Mouse (Mus musculus) MEL (cell line): ENCODE measurements around the gene Slc47a1. TPM values are rescaled to one million over a fixed set of nuclear protein-coding genes. Genes with fewer than 3 reads are reported as not detected.

ENCODE experiments used
- DNase-seq: peaks from one replicate; pipeline ENCODE4 v3.0.0; 2011; ENCODE audit warnings: low read depth, low spot score
- H3K27ac ChIP-seq: 2 replicates; pipeline ENCODE4 v1.5.1; 2012; ENCODE audit warnings: low read depth, mild to moderate bottlenecking, control low read depth, low read length, moderate library complexity; ENCODE audit not compliant: control insufficient read depth
- H3K27me3 ChIP-seq, 2 experiments: fragments of 150-350 bp in 1 of 2; sonication (generic) in 1 of 2; 2 replicates each; pipeline ENCODE4 v1.6.1; 2012; ENCODE audit warnings: low read length in 2 of 2, mild to moderate bottlenecking in 2 of 2, improper control_type of control experiment in 1 of 2, moderate library complexity in 1 of 2; ENCODE audit not compliant: insufficient read depth in 2 of 2, control insufficient read depth in 1 of 2
- H3K36me3 ChIP-seq, 2 experiments: 2 replicates each; pipeline ENCODE4 v1.6.1; 2012 to 2014; ENCODE audit warnings: low read length in 2 of 2, improper control_type of control experiment in 1 of 2, inconsistent platforms in 1 of 2, mild to moderate bottlenecking in 1 of 2; ENCODE audit not compliant: insufficient read depth in 2 of 2, control insufficient read depth in 1 of 2
- H3K4me1 ChIP-seq, 2 experiments: fragments of 150-350 bp in 1 of 2; sonication (generic) in 1 of 2; 2 replicates each; pipeline ENCODE4 v1.6.1; 2012; ENCODE audit warnings: low read length in 2 of 2, improper control_type of control experiment in 1 of 2, mild to moderate bottlenecking in 1 of 2; ENCODE audit not compliant: insufficient read depth in 2 of 2, control insufficient read depth in 1 of 2
- H3K4me3 ChIP-seq, 2 experiments: fragments of 150-350 bp in 1 of 2; sonication (generic) in 1 of 2; 2 replicates each; pipeline ENCODE4 v1.5.1; 2012; ENCODE audit warnings: low read depth in 2 of 2, low read length in 2 of 2, mild to moderate bottlenecking in 2 of 2, moderate library complexity in 2 of 2, control low read depth in 1 of 2, improper control_type of control experiment in 1 of 2; ENCODE audit not compliant: control insufficient read depth in 1 of 2, insufficient read depth in 1 of 2
- H3K79me2 ChIP-seq: 2 replicates; pipeline ENCODE4 v1.6.1; 2012; ENCODE audit warnings: mild to moderate bottlenecking, low read length, moderate library complexity; ENCODE audit not compliant: control insufficient read depth, poor library complexity, insufficient read depth
- H3K9ac ChIP-seq: 2 replicates; pipeline ENCODE4 v1.6.1; 2012; ENCODE audit warnings: low read depth, mild to moderate bottlenecking, control low read depth, low read length, moderate library complexity; ENCODE audit not compliant: control insufficient read depth, poor library complexity, severe bottlenecking
- H3K9me3 ChIP-seq: fragments of 150-350 bp; sonication (generic); replicated peaks from 2 replicates; pipeline ENCODE4 v1.6.1; 2012; ENCODE audit warnings: mild to moderate bottlenecking, low read length, improper control_type of control experiment, moderate library complexity; ENCODE audit not compliant: insufficient read depth
- CHD2 ChIP-seq: IDR thresholded peaks from 2 replicates; pipeline ENCODE4 v1.6.1; 2011; ENCODE audit warnings: low read length, improper control_type of control experiment
- CTCF ChIP-seq, 3 experiments: IDR thresholded peaks in 2 of 3; conservative IDR thresholded peaks in 1 of 3; 2 replicates each; pipeline ENCODE4 v1.5.1; 2011 to 2012; ENCODE audit warnings: low read length in 3 of 3, low read depth in 2 of 3, mild to moderate bottlenecking in 2 of 3, improper control_type of control experiment in 1 of 3, inconsistent platforms in 1 of 3, mixed read lengths in 1 of 3, moderate library complexity in 1 of 3; ENCODE audit not compliant: control insufficient read depth in 1 of 3, insufficient read depth in 1 of 3, poor library complexity in 1 of 3, severe bottlenecking in 1 of 3
- ETS1 ChIP-seq: IDR thresholded peaks from 2 replicates; pipeline ENCODE4 v1.6.1; 2012; ENCODE audit warnings: low read depth, mild to moderate bottlenecking, inconsistent platforms, low read length, improper control_type of control experiment, moderate library complexity
- GABPA ChIP-seq: IDR thresholded peaks from 2 replicates; pipeline ENCODE4 v1.6.1; 2012; ENCODE audit warnings: low read depth, mild to moderate bottlenecking, inconsistent platforms, low read length, improper control_type of control experiment, moderate library complexity
- KAT2A ChIP-seq: conservative IDR thresholded peaks from 2 replicates; pipeline ENCODE4 v1.6.1; 2012; ENCODE audit warnings: low read depth, low read length, improper control_type of control experiment, inconsistent platforms
- MAFK ChIP-seq: IDR thresholded peaks from 2 replicates; pipeline ENCODE4 v1.6.1; 2011; ENCODE audit warnings: low read depth, mild to moderate bottlenecking, low read length, improper control_type of control experiment, borderline replicate concordance
- MAX ChIP-seq: IDR thresholded peaks from 2 replicates; pipeline ENCODE4 v1.6.1; 2011; ENCODE audit warnings: low read length, improper control_type of control experiment
- MAZ ChIP-seq: IDR thresholded peaks from 2 replicates; pipeline ENCODE4 v1.6.1; 2012; ENCODE audit warnings: low read depth, mild to moderate bottlenecking, inconsistent platforms, low read length, improper control_type of control experiment
- MEF2A ChIP-seq: IDR thresholded peaks from 2 replicates; pipeline ENCODE4 v1.6.1; 2014; ENCODE audit warnings: low read depth, mild to moderate bottlenecking, inconsistent platforms, low read length, improper control_type of control experiment; ENCODE audit not compliant: poor library complexity, insufficient replicate concordance, severe bottlenecking; ENCODE audit errors: extremely low read depth
- MYB ChIP-seq: IDR thresholded peaks from 2 replicates; pipeline ENCODE4 v1.6.1; 2011; ENCODE audit warnings: mild to moderate bottlenecking, low read depth, low read length, improper control_type of control experiment
- MYC ChIP-seq: IDR thresholded peaks from 2 replicates; pipeline ENCODE4 v1.6.1; 2011; ENCODE audit warnings: low read depth, mild to moderate bottlenecking, low read length, improper control_type of control experiment, moderate library complexity
- POLR2A ChIP-seq, 2 experiments: IDR thresholded peaks; 2 replicates each; pipeline ENCODE4 v1.6.1; 2011 to 2012; ENCODE audit warnings: low read length in 2 of 2, mild to moderate bottlenecking in 2 of 2, control low read depth in 1 of 2, improper control_type of control experiment in 1 of 2, low read depth in 1 of 2, moderate library complexity in 1 of 2; ENCODE audit not compliant: control insufficient read depth in 1 of 2, insufficient read depth in 1 of 2, poor library complexity in 1 of 2
- POLR2AphosphoS2 ChIP-seq: IDR thresholded peaks from 2 replicates; pipeline ENCODE4 v1.6.1; 2011; ENCODE audit warnings: low read length, improper control_type of control experiment
- SMC3 ChIP-seq: IDR thresholded peaks from 2 replicates; pipeline ENCODE4 v1.6.1; 2011; ENCODE audit warnings: low read depth, low read length, improper control_type of control experiment
- TBP ChIP-seq: IDR thresholded peaks from 2 replicates; pipeline ENCODE4 v1.8.0; 2011; ENCODE audit warnings: low read depth, low read length, improper control_type of control experiment
- polyA plus RNA-seq, 2 experiments: library from polyadenylated mRNA; stranded (reverse) in 1 of 2; unstranded in 1 of 2; fragments of >175 nt in 1 of 2; fragments of >200 nt in 1 of 2; gene quantifications; 2 replicates each; pipeline versions ENCODE4 v1.2.1 to v1.2.4; 2012; ENCODE audit warnings: low replicate concordance in 2 of 2, low read depth in 1 of 2; ENCODE audit not compliant: insufficient read length in 2 of 2, insufficient read depth in 1 of 2, missing spikeins in 1 of 2
- total RNA-seq: library from RNA; depleted of rRNA; stranded (reverse); fragments of 300-350 nt; gene quantifications from 2 replicates; pipeline ENCODE4 v1.2.3, GENCODE M21; 2012

Slc47a1 gene
- total and polyA plus RNA-seq, 3 experiments: 0.04 TPM; not detected in 2

- H3K36me3 ChIP-seq: peaks cover 0 to 6% of the 10 kb centered on the region in 2 experiments; a peak in 1 of 4 replicates
- no peaks in the 10 kb centered on the region for H3K79me2 ChIP-seq
- H3K9me3 ChIP-seq: no peaks in the 10 kb centered on the region
- H3K27me3 ChIP-seq: peaks cover 0 to 2% of the 10 kb centered on the region in 2 experiments; a peak in 2 of 4 replicates
- H3K27ac ChIP-seq: no peak overlapping the region
- no peak overlapping the region for H3K4me3 ChIP-seq
- H3K9ac ChIP-seq: no peak overlapping the region
- peaks cover 0 to 7% of the 10 kb centered on the region in 2 experiments; a peak in 2 of 4 replicates for H3K4me1 ChIP-seq
- no peak for DNase-seq
- peak; percentile 66; the same call in 1 of the 2 replicates for TF ChIP-seq MAFK
- no peak for TF ChIP-seq MAZ
Measured at GRCm38 (mm10) chr11:61401794-61402193, 23.6 kb upstream of the Slc47a1 start.

- Histone ChIP-seq H3K36me3 (peaks cover 0 to 1% of the 10 kb centered on the region in 2 experiments; a peak in 1 of 4 replicates), H3K79me2 (no peaks in the 10 kb centered on the region), H3K4me3 (no peak overlapping the region), H3K4me1 (peaks cover 0 to 5% of the 10 kb centered on the region in 2 experiments; a peak in 2 of 4 replicates), H3K9ac (no peak overlapping the region), H3K9me3 (no peaks in the 10 kb centered on the region), H3K27me3 (peaks cover 0 to 2% of the 10 kb centered on the region in 2 experiments; a peak in 2 of 4 replicates), H3K27ac (no peak overlapping the region)
- no peak for DNase-seq
- TF ChIP-seq CTCF (IDR thresholded peaks at IDR 0.05 in 2 of 3, conservative IDR thresholded peaks at IDR 0.05 in 1 of 3; ENCODE audit: control insufficient read depth in 1 of 3, insufficient read depth in 1 of 3, low read depth in 2 of 3, low read length in 3 of 3, poor library complexity in 1 of 3, severe bottlenecking in 1 of 3): no peak
- TF ChIP-seq KAT2A: no peak
- no peak for TF ChIP-seq ETS1
- no peak for TF ChIP-seq POLR2AphosphoS2
- TF ChIP-seq MYC: no peak
- TF ChIP-seq MYB: no peak
- TF ChIP-seq MAX: no peak
- TF ChIP-seq CHD2: no peak
- TF ChIP-seq POLR2A (IDR thresholded peaks at IDR 0.05; ENCODE audit: control insufficient read depth in 1 of 2, insufficient read depth in 1 of 2, low read depth in 1 of 2, low read length in 2 of 2, poor library complexity in 1 of 2): no peak
- no peak for TF ChIP-seq SMC3
- TF ChIP-seq TBP: no peak
- no peak for TF ChIP-seq GABPA
- TF ChIP-seq MEF2A: no peak
Measured at GRCm38 (mm10) chr11:61400681-61401346, 22.7 kb upstream of the Slc47a1 start.
